Mouse (Mus musculus) liver, postnatal 0 days (tissue): Measurements from ENCODE around the gene AL731706.1. TPM values are rescaled to one million over a fixed set of nuclear protein-coding genes. Genes with fewer than 3 reads are reported as not detected.

ENCODE experiments used
- ATAC-seq: fragments of 200-750 bp; cut with Nextera tagmentation; 2 replicates; pipeline ENCODE4 v1.8.0; 2017; ENCODE audit warnings: mild to moderate bottlenecking, moderate library complexity
- DNase-seq: peaks from one replicate; pipeline ENCODE4 v3.0.0-alpha.2; 2016
- H3K27ac ChIP-seq: fragments of 300-500 bp; sonication (generic); 2 replicates; pipeline ENCODE4 v1.5.1; 2014; ENCODE audit warnings: antibody characterized with exemption, moderate library complexity, mild to moderate bottlenecking, low read depth
- H3K27me3 ChIP-seq: fragments of 300-500 bp; sonication (generic); 2 replicates; pipeline ENCODE4 v1.6.1; 2014; ENCODE audit warnings: low read length, control low read depth, mixed read lengths; ENCODE audit not compliant: insufficient read depth
- H3K36me3 ChIP-seq: fragments of 300-500 bp; sonication (generic); replicated peaks from 2 replicates; pipeline ENCODE4 v1.6.1; 2014; ENCODE audit warnings: mild to moderate bottlenecking, control low read depth, low read length, moderate library complexity, mixed read lengths; ENCODE audit not compliant: insufficient read depth
- H3K4me1 ChIP-seq: fragments of 300-500 bp; sonication (generic); 2 replicates; pipeline ENCODE4 v1.6.1; 2014; ENCODE audit warnings: antibody characterized with exemption, mild to moderate bottlenecking, control low read depth; ENCODE audit not compliant: insufficient read depth
- H3K4me2 ChIP-seq: fragments of 300-500 bp; sonication (generic); 2 replicates; pipeline ENCODE4 v1.6.1; 2014; ENCODE audit warnings: low read depth, mild to moderate bottlenecking, low read length, moderate library complexity, mixed read lengths
- H3K4me3 ChIP-seq: fragments of 300-500 bp; sonication (generic); 2 replicates; pipeline ENCODE4 v1.5.1; 2014; ENCODE audit warnings: low read depth, low read length
- H3K9ac ChIP-seq: fragments of 300-500 bp; sonication (generic); replicated peaks from 2 replicates; pipeline ENCODE4 v1.6.1; 2014; ENCODE audit warnings: mild to moderate bottlenecking, moderate library complexity
- H3K9me3 ChIP-seq: fragments of 300-500 bp; sonication (generic); 2 replicates; pipeline ENCODE4 v1.6.1; 2016; ENCODE audit warnings: mild to moderate bottlenecking, control low read depth, low read length, mixed read lengths
- CTCF ChIP-seq: sonication (generic); IDR thresholded peaks from 2 replicates; pipeline ENCODE4 v1.5.1; 2016; ENCODE audit warnings: antibody characterized with exemption, low read depth
- EP300 ChIP-seq: IDR thresholded peaks from 2 replicates; pipeline ENCODE4 v1.6.1; 2016; ENCODE audit warnings: antibody characterized with exemption, low read depth, mild to moderate bottlenecking
- WGBS: fragments of 180-500 bp; shearing (Covaris S2); extraction: QIAGEN DNeasy Blood & Tissue Kit; methylation state at CpG from one replicate; pipeline ENCODE4 v1.1.7; 2014; ENCODE audit not compliant: insufficient replicate concordance; 5-methylcytosine and 5-hydroxymethylcytosine counted together
- polyA plus RNA-seq: library from polyadenylated mRNA; unstranded; fragments of >200 nt; fragmentation: Nextera tagmentation; extraction: Ambion mirVana; gene quantifications from 2 replicates; pipeline ENCODE4 v1.2.1, GENCODE M21; 2015

The AL731706.1 gene
- polyA plus RNA-seq, 1 experiment from 2014 or later, result 22.2 TPM

- TF ChIP-seq CTCF, result no peak
- TF ChIP-seq EP300, result no peak
- H3K4me3 ChIP-seq, result no peak overlapping the region
- DNase-seq (no peak), ATAC-seq (no peak)
- no peaks in the 10 kb centered on the region for H3K4me1 ChIP-seq
- H3K27ac ChIP-seq, result no peak overlapping the region
- no peak overlapping the region for H3K4me2 ChIP-seq
- H3K9me3 ChIP-seq, result no peaks in the 10 kb centered on the region
- H3K27me3 ChIP-seq, result no peaks in the 10 kb centered on the region
- WGBS, result 88% methylated on average over 1 of the region's 1 CpGs
- H3K36me3 ChIP-seq, result no peaks in the 10 kb centered on the region
- no peak overlapping the region for H3K9ac ChIP-seq
Measured at GRCm38 (mm10) chr2:136919433-136919832, 28.2 kb upstream of the AL731706.1 start.

GRCm38 (mm10) chr2:136914334-136914902 lies 23.2 kb upstream of the AL731706.1 start:
- DNase-seq (no peak), ATAC-seq (no peak)
- TF ChIP-seq CTCF (peak; percentile 54), EP300 (no peak)
- Histone ChIP-seq H3K27ac (no peak overlapping the region), H3K4me2 (no peak overlapping the region), H3K4me3 (no peak overlapping the region), H3K9me3 (no peaks in the 10 kb centered on the region), H3K27me3 (no peaks in the 10 kb centered on the region), H3K36me3 (no peaks in the 10 kb centered on the region), H3K9ac (no peak overlapping the region), H3K4me1 (no peaks in the 10 kb centered on the region)
- WGBS, result 57% methylated on average over 3 of the region's 3 CpGs

- Histone ChIP-seq H3K27ac (no peak overlapping the region), H3K4me3 (no peak overlapping the region), H3K36me3 (no peaks in the 10 kb centered on the region), H3K9ac (no peak overlapping the region), H3K27me3 (no peaks in the 10 kb centered on the region), H3K4me2 (no peak overlapping the region), H3K9me3 (no peaks in the 10 kb centered on the region), H3K4me1 (no peaks in the 10 kb centered on the region)
- no peak for DNase-seq
- TF ChIP-seq CTCF, result no peak
- TF ChIP-seq EP300, result no peak
- no peak for ATAC-seq
- 78% methylated on average over 3 of the region's 3 CpGs for WGBS
Measured at GRCm38 (mm10) chr2:136913021-136913420, 21.8 kb upstream of the AL731706.1 start.

- no peak overlapping the region for H3K9ac ChIP-seq
- no peaks in the 10 kb centered on the region for H3K36me3 ChIP-seq
- TF ChIP-seq EP300, result no peak
- no peak for TF ChIP-seq CTCF
- 29% methylated on average over 4 of the region's 4 CpGs for WGBS
- DNase-seq (no peak), ATAC-seq (no peak)
- no peak overlapping the region for H3K4me2 ChIP-seq
- no peaks in the 10 kb centered on the region for H3K27me3 ChIP-seq
- no peaks in the 10 kb centered on the region for H3K9me3 ChIP-seq
- no peak overlapping the region for H3K4me3 ChIP-seq
- no peak overlapping the region for H3K27ac ChIP-seq
- H3K4me1 ChIP-seq, result no peaks in the 10 kb centered on the region
Measured at GRCm38 (mm10) chr2:136911958-136912411, 20.8 kb upstream of the AL731706.1 start.

- Histone ChIP-seq H3K27me3 (no peaks in the 10 kb centered on the region), H3K36me3 (peaks cover 8% of the 10 kb centered on the region; the same call in 1 of the 2 replicates), H3K4me2 (no peak overlapping the region), H3K4me3 (no peak overlapping the region), H3K9me3 (no peaks in the 10 kb centered on the region), H3K9ac (no peak overlapping the region), H3K27ac (no peak overlapping the region), H3K4me1 (no peaks in the 10 kb centered on the region)
- TF ChIP-seq CTCF (no peak), EP300 (no peak)
- WGBS, result 67% methylated on average over 2 of the region's 2 CpGs
- DNase-seq (no peak), ATAC-seq (no peak)
Measured at GRCm38 (mm10) chr2:136909298-136909697, 18.1 kb upstream of the AL731706.1 start.

- TF ChIP-seq CTCF, result no peak
- no peak for TF ChIP-seq EP300
- H3K9ac ChIP-seq, result no peak overlapping the region
- DNase-seq, result no peak
- no peak overlapping the region for H3K4me2 ChIP-seq
- H3K27ac ChIP-seq, result no peak overlapping the region
- ATAC-seq, result no peak
- H3K27me3 ChIP-seq, result no peaks in the 10 kb centered on the region
- no peak overlapping the region for H3K4me3 ChIP-seq
- no peaks in the 10 kb centered on the region for H3K9me3 ChIP-seq
- no peaks in the 10 kb centered on the region for H3K4me1 ChIP-seq
- 88% methylated on average over 3 of the region's 3 CpGs for WGBS
- peaks cover 8% of the 10 kb centered on the region; the same call in 1 of the 2 replicates for H3K36me3 ChIP-seq
Measured at GRCm38 (mm10) chr2:136908596-136908995, 17.4 kb upstream of the AL731706.1 start.
